Mouse (Mus musculus) lung, postnatal 10 days (tissue): ENCODE measurements around the gene Gm17657.
"Not testable (repeated sequence)": the region's sequence is repeated elsewhere in the genome, so short reads cannot be mapped to it uniquely, and the experiment has no call there.

Source experiments
- DNase-seq: peaks from one replicate; pipeline ENCODE4 v3.0.0; 2021

The Gm17657 gene

GRCm38 (mm10) chr17:29545241-29545640 is 4.2 kb downstream of the Gm17657 start:
- DNase-seq, result no peak

- DNase-seq, result no peak
These were observed 5.4 kb downstream of the Gm17657 start for GRCm38 (mm10) chr17:29544064-29544463.

- DNase-seq, result no peak
These were observed 6.4 kb downstream of the Gm17657 start for GRCm38 (mm10) chr17:29542831-29543690.

DNA sequence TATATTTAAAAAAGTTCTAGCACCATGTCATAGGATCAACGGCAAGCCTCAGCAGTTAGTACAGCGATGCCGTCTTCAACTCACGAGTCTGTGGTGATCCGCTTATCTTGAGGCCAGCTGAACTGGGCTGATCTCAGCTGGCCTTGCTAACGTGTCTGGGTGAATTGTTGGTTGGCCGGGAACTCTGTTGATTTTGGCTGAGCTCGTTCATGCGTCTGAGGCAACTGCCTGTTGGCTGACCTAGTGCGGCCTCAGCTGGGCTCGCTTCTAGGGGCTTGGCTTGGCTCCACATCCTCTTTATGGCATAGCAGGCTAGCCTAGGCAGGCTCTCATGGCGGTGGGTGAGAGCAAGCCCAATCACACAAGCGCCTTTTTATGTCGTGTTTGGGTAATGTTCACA is 8.0 kb downstream of the Gm17657 start:
- peak; percentile 88 for DNase-seq

DNA sequence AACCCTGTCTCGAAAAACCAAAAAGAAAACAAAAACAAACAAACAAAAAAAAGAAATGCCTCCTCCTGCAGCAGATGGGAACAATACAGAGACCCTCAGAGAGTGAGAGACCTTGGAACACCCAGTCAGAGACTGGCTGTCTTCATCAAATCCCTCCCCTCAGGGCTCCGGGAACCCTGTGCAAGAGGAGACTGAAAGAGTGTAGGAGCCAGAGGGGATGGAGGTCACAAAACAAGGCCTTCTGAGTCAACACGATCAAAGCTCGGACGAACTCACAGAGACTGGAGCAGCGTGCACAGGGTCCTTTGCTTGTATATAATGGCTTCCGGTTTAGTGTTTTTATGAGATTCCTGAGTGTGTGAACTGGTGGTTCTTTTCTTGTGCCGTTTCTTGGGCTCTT is 9.0 kb downstream of the Gm17657 start:
- DNase-seq, result no peak

DNA sequence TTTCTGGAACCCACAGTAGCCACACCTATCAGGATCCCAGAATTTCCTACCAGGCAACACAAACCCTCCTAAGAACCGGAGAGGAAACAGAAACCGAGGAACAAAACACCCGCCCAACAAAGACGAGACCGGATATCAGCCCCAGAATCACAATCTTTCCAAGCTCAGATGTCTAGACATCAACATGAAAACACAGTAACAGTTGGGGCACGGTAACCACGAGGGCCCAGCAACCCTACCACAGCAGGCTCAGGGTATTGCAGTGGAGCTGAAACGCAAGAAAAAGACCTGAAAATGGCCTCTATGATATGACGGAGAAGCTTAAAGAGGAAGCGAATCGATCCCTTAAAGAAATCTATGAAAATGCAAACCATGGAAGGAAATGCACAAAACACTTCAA is 15.6 kb downstream of the Gm17657 start:
- DNase-seq, result no peak

GRCm38 (mm10) chr17:29531757-29532384 is 17.6 kb downstream of the Gm17657 start:
- DNase-seq, result peak; percentile 15

DNA sequence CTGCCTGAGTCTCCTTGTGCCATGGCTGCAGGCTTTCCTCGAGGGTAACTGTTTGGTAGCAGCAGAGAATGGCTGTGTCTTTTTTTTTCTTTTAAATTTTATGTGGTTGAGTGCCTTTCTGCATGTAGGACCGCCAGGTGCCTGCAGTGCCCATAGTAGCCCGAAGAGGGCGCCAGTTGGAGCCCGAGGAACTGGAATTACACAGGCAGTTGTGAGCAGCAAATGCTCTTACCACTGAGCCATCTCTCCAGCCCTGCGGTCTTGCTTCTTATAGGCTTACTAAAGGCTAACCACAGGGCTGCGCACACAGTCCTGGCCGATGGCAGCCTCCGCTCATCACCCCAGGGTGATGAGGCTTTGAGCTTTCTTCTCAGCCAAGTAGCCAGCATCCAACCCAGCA is 18.2 kb downstream of the Gm17657 start:
- DNase-seq, result no peak

- no peak for DNase-seq
These were observed 18.9 kb downstream of the Gm17657 start for GRCm38 (mm10) chr17:29530508-29530907.

DNA sequence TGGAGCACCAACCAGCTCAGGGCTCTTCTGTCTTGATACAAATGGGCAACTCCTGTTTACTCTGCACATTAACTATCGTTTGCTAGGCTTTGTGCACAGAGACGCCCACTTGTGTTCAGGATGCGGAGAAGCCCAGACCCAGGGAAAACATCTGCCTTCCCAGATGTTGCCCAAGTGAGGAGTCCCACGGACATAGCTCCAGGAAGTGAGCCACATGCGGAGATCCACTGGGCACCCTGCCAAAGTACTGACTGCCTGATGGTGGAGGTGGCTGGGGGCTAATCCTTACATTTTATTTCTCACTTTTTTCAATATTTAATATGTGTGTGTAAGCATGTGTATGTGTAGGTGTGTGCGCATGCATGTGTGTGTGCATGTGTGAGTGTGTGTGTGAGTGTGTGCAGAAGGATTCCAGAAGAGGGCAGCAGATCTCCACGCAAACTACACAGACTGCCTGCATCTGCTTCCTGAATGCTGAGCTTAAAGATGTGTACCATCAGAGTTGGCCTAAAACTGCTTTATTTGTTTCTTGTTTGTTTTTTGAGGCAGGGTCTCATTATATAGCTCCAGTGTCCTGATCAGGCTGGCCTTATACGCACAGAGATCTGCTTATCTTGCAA is 20.8 kb downstream of the Gm17657 start:
- peak; percentile 51 for DNase-seq

- DNase-seq, result no peak
These were observed 23.8 kb downstream of the Gm17657 start for GRCm38 (mm10) chr17:29525613-29526012.

DNA sequence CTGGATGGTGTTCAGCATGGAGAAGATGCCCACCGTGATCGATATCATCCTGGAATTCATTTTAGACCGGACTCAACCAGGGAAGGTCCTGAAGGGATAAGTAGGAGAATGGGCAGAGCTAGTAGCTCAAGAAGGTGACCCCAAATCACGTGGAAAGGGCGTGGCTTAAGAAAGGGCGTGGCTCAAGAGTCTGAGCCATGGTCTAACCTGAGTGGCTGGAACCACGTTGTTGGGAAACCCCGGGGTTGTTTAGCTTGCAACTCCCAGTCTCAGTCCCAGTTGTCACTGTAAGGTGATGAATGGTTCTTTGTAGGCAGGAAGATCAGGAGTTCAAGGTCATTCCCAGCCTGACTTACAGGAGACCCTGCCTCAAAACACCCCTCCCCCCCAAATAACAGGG is 29.7 kb downstream of the Gm17657 start:
- DNase-seq, result no peak

- not testable (repeated sequence) for DNase-seq
These were observed 30.8 kb downstream of the Gm17657 start for GRCm38 (mm10) chr17:29518665-29519064.

GRCm38 (mm10) chr17:29514435-29514834 is 35.0 kb downstream of the Gm17657 start:
- peak; percentile 88 for DNase-seq

DNA sequence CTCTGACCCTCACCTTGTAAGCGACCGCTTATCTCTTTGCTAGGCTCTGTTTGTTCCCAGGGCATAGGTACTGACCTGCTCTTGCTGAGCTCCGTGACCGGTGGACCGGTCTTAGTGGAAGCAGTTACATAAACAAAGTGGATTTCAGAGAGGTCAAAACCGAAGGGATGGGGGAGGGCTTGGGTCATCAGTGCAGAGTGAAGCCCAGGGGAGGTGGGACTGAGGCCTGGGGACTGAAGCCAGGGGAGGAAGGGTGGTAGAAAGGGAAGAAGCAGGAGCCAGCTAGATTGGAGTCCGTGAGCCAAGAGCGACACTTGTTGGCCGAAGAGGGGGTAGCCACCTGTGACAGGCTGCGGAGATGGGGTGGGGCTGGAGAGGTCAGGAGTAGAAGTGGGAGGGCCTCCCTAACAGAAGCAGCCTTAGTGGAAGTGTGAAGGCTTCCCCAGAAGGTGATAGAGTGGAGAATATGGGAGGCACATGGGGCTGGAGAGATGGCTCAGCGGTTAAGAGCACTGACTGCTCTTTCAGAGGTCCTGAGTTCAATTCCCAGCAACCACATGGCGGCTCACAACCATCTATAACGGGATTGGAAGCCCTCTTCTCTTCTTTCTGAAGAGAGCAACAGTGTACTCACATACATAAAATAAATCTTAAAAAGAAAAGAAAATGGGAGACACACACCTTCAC is 36.3 kb downstream of the Gm17657 start:
- peak; percentile 88 for DNase-seq

GRCm38 (mm10) chr17:29510691-29511090 is 38.7 kb downstream of the Gm17657 start:
- no peak for DNase-seq

DNA sequence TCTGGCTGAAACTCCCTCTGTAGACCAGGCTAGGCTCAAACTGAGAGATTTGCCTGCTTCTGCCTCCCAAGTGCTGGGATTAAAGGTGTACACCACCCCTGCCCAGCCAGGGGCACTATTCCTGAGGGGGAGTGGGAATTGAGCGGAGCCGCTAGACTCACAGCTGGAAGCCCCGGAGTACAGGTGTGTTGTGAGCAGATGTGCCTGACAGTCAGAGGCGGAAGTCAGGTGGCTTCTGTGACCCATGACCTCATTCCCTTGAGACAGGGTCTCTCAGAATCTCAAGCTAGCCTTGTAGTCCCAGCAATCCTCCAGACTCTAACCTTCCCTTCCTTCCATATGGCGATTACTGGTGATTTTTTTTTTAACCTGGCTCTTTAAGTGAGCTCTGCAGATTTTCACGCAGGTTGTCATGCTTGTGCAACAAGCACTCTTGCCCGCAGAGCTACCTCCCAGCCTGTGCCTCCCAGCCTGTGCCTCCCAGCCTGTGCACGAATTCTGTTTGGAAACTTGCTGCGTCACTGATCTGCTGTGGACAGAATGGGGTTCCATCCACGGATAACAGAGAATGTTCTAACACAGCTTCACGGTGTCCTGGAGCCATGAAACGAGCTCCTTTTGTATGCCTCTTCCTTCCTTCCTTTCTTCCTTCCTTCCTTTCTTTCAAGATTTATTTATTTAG is 40.4 kb downstream of the Gm17657 start:
- DNase-seq, result no peak

DNA sequence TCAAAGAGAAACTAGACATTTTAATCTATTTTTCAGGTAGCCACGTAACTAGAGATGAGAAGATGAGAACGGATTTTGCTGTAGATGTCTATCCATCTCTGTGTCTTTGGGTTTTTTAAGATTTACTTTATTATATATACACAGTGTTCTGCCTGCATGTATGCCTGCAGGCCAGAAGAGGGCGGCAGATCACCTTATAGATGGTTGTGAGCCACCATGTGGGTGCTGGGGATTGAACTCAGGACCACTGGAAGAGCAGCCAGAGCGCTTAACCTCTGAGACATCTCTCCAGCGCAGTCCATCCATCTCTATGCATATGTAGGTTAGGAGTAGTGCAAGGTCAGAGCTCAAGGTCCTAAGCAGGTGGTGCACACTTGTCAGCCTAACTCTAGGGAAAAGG is 45.7 kb downstream of the Gm17657 start:
- no peak for DNase-seq

DNA sequence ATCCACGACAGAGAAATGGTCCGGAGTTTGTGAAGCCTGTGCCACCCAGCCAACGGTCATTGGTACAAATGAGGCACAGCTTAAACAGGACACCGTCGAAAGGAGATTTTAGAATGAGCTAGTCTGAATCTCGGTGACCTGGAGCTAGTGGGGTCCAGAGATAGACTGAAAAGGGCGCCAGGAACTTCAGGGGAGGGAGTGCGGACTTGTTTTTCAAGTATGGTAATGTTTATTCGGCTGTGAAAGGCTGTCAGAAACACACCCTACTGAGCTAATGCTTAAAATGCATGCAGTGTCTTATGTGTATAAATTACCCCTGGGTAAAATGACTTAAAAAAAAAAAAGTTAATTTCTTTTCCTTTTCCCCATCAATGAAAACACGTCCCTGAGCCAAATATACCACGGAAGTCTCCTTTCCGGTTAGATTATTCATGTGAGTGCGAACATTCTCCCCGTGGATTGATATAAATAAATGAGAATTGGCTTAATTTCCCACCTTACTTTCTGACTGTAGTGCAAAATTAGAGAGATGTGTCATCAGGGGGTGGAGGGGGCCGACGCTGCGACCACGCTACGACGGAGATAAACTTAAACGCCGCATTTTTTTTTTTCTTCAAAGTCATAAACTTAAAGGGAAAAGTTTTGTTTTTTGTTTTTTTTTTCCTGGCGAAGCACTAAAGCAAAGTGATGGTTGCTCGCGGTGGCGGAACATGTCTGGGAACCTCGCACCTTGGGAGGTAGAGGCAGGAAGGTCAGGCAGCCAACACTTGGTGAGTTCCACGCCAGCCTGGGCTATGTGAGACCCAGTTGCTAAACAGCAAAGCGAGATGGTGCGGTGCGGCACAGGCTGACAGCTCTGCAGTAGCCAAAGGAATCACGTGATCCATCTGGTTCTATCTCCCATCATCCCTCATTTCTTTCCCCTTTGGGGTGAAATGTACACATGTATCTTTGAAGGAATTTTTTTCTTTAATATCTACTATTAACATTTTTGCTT is 46.5 kb downstream of the Gm17657 start:
- DNase-seq, result no peak

GRCm38 (mm10) chr17:29502005-29502668 is 47.3 kb downstream of the Gm17657 start:
- no peak for DNase-seq
